Mouse (Mus musculus): ENCODE data around the gene Met.

DNA sequence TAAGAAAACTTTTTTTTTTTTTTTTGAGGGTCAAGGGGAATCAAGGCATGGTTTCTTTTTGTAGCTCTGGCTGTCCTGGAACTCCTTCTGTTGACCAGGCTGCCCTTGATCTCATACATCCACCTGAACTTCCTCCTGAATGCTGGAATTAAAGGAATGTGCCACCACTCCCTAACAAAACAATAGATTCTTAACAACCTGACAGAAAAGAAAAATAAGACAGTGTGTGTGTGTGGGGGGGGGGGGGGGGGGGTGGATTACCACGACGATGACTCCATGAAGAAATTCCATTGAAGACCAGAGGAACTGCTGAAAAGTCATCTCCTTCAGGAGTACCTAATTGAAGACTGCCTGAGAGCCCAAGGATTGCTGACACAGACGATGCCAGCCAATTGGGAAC is 157.8 kb downstream of the Met start:
- TF ChIP-seq POLR2A (IDR thresholded peaks at IDR 0.05; ENCODE audit: low read depth, low read length) (no peak), EP300 (IDR thresholded peaks at IDR 0.05; ENCODE audit: low read length) (no peak), ZNF384 (IDR thresholded peaks at IDR 0.05; ENCODE audit: low read depth, low read length) (no peak), MEF2A (IDR thresholded peaks at IDR 0.05; ENCODE audit: borderline replicate concordance, low read depth, low read length) (no peak), ZMIZ1 (IDR thresholded peaks at IDR 0.05; ENCODE audit: low read depth, low read length) (no peak), TBP (conservative IDR thresholded peaks at IDR 0.05; ENCODE audit: low read depth, low read length) (no peak), KAT2A (IDR thresholded peaks at IDR 0.05; ENCODE audit: insufficient replicate concordance, low read length) (no peak), CTCF (conservative IDR thresholded peaks at IDR 0.05 in 1 of 2, IDR thresholded peaks at IDR 0.05 in 1 of 2; ENCODE audit: low read depth in 2 of 2, low read length in 2 of 2) (no peak)
